Mouse (Mus musculus) R1 (cell line): ENCODE measurements around the gene Leng8.
A peak's percentile ranks its signal among the peaks of the same experiment; 100 is the strongest.

Experiments
- DNase-seq: peaks from one replicate; pipeline ENCODE4 v3.0.0-alpha.2; 2018; ENCODE audit warnings: low read depth, low spot score

Gene Leng8

DNA sequence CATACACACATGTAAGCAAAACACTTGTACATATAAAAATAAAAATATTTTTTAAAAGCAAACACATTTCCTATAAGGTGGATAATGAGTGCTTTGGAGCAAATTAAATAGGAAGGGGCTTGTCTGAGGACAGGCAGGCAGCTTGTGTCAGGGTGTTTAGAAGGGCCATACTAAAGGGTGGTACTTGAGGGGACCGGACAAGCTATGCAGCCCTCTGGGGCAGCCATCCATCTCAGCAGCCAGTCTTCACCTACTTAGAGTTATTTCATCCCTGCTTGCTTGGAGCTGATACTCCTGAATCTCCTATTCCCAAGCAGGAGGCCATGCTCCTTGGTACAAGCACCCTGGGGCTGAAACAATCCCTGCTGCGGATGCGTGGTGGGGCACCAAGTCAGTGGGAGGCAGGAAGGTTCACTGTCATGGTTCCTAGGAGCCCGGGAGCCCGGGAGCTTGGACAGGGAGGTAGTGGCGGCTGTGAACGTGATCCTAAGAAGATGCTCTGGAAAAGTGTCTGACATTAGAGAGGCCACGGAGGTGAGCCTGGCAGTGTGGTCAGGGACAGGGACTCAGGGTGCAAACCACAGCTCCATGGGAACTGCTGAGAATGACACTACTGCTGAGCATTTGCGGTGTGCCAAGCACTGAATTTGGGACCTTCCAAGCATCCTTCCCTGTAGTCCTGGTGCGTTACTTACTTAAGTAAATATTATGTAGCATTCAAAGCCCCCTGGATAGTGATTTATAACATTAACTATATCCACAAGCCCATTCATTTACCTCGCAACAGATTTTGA lies 9.7 kb upstream of the Leng8 start:
- no peak for DNase-seq

DNA sequence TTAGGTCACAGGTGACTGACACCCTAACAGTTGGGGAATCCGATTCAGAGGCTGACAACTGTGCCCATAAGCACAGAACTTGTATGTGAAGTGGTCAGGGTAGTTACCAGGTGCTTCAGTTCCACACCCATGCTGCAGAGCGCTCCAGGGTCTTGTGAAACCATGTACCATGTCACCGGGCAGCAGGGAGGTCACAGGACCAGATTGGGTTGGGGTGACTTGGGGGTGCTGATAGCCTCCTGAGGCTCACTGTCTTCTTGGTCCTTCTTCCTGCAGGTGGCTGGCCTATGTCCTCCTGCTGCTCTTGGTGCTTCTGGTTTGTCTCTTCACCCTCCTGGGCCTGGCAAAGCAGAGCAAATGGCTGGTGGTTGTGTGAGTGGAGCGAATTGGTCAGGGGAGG lies 8.9 kb upstream of the Leng8 start:
- no peak for DNase-seq

DNA sequence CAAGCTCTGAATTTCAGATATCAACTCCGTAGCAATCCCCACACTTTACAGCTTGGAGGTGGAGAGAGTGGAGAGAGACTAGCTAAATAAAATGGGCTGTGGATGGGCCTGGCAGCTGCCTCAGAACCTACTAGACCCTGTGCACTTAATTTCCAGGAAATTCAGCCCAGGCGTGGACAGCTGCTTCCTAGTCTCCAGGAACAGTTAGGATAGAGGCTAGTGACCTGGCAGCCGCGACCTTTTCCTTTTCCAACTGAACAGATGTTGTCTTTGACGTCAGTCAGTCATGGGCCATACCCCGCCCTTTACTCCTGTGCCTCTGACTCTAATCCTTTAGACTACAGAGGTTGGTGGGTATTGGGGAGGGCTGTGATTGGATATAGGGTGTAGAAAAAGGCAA lies 8.0 kb upstream of the Leng8 start:
- DNase-seq, result no peak

DNA sequence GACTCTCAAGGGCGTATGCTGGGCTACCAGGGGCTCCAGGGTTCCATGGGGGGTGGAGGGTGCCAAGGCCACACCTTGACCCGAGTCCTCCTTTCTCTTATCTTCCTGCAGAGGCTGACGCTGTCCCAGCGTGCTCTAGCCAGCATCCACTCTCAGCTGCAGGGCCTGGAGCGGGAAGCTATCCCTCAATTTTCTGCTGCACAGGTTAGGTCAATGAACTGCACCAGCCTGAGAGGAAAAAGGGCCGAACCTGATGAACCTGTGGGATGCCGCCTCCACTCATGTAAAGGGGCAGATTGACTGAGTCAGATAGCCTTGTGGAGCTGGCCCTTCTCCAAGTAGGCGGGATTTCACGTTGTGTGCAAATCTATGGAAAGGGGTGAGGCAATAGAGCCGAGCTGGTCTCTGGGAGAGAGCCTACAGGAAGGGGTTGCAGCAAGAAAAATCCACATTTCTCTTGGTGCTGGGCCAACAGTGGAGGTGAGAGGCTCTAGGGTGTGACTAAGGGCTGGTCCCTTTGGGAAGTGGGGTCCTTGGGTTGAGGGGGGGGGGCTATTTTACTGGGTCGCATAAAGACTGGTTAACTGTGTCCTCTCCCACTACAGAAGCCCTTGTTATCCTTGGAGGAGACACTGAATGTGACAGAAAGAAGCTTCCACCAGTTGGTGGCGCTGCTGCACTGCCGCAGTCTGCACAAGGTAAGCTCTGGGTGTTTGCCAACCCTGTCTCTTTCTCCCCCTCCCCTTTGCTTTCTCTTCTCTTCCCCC lies 6.0 kb upstream of the Leng8 start:
- peak; percentile 88 for DNase-seq

DNA sequence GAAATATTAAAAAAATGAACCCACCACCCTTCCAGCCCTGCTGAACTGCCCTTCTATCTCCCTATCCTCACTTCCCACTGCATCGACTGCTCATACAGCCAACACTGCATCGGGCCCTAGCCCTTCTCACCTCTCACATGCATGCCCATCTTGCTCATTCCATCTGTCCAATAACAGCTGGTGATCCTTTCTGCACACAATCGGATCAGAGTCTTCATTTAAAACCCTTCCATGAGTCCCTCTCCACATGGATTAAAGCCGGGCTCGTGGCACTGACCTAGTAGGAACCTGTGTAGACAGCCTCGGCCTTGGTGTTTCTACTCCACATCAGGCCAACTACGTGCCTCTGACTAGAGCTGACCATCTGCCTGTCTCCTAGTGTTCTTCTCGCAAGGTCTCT lies 4.9 kb upstream of the Leng8 start:
- no peak for DNase-seq

DNA sequence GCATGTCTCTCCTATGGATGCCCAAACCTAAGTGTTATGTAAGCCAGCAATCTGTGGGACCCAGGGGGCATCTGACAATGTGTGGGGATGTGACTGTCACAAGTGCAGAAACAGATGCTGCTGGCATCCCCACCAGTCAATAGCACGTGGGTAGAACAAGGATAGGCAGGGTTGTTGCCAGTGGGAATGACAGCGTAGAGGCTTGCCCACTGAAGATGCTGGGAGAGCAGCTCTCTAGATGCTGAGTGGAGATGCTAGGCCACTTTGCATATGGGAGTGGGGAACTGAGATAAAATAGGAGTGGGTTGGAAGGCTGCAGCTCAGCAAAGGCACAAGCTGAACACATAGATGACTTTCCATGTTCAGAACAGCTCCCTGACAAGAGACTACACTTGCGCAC lies 4.3 kb upstream of the Leng8 start:
- DNase-seq, result no peak

DNA sequence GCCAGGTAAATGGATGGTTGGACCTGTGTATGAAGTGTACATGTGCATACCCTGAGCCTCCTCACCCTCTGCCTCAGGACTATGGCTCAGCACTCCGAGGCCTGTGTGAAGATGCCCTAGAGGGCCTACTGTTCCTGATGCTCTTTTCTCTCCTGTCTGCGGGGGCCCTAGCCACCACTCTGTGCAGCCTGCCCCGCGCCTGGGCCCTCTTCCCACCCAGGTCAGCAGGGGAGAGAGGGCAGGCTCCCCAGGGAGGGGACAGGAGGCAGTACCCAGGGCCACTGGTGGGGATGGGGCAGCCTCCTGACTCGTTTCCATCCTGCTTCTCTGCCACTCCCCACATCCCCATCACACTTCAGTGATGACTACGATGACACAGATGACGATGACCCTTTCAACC lies 3.8 kb upstream of the Leng8 start:
- no peak for DNase-seq

DNA sequence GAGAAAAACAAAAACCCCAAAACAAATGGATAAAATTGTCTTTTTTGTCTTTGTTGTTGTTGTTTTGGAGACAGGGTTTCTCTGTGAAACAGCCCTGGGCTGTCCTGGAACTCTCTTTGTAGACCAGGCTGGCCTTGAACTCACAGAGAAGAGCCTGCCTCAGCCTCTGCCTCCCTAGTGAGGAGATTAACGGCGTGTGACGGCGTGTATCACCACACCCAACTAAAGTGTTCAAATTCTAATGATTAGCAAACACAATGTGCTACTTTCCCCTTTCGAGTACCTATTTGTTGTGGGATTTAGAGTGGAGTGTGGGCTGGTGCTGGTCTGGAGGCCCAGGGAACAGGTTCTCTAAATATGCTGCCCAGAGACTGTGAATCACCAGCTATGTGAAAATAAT lies 1.9 kb upstream of the Leng8 start:
- DNase-seq, result peak; percentile 53

DNA sequence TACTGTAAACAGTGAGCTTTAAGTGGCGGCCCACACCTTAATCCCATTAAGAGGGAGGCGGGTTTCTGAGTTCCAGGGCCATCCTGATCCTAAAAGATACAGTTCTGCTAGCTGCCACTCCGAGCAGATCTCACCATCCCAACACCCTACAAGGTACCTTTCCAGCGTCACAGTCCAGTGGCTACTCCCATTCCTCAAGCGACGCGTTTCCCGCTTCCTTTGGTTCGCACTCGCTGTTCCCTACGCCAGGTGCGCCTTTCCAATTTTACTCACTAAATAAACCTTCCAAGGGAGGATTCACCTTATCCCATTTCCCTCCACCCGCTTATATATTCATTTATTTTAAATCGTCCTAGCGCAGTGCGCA lies 452 bp upstream of the Leng8 start:
- no peak for DNase-seq

DNA sequence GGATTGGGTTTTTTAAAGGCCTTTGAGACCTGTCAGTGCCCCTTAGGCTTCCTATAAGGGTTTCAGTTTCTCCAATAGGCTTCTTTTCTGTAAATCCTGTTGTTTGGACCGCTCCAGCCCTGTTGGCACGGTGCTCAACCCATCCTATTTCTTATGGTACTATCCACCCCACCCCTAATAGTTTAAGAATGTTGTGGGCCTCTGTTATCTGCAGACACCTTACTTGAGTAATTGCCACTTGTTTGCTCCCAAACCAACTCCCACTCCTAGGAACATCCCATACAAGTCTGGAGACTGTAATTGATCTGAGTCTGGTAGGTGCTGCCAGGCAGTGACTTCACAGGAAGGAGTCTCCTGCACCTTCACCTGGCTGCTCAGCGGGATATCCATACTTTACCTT lies 907 bp downstream of the Leng8 start:
- DNase-seq, result no peak

DNA sequence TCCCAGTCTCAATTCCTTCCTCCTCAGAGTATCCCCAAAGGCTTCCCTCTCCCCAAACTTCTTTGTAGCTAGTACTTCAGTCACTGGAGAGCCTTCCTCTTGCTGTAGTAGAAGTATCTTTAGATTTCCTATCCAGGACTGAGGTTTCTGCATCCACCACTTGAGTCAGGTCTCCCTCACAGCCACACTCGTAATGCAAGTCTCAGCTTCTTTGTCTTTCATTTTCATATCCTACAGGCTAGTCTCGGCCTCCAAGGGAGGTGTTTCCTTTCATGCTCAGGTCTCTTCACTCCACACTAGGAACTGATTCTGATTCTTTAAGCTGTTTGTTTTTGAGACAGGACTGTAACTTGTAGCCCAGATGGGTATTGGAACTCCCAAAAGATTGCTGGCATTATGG lies 1.3 kb downstream of the Leng8 start:
- DNase-seq, result no peak

DNA sequence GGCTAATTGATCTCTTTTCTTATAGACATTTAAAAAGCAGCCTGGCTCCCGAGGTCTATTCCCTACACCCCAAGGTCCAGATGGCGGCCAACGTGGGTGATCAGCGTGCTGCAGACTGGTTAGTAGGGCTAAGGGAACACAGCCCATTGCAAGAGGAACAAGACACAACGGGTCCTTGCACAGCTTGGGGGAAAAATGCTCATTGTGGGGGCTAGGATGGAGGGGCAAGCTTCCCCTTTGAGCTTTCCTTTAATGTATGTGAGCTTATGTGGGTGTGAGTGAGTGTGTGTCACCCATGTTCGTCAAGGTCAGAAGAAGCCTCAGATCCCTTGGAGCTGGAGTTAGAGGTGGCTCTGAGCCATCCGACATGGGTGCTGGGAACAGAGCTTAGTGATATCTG lies 1.8 kb downstream of the Leng8 start:
- DNase-seq, result no peak

DNA sequence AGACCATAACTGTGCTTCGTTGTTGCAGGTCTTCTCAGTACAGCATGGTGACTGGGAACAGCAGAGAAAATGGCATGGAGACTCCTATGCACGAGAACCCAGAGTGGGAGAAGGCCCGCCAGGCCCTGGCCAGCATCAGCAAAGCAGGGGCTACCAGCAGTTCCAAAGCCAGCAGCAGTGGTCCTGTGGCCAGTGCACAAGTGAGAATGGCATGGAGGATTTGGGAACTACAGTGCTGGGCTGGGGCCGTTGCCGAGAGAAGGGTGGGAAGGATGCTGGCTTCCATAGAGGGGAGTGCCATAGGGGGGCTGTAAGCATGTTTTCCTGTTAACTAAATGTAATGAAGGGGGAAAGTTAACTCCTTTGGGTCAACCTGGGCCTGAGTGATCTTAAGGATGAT lies 2.6 kb downstream of the Leng8 start:
- no peak for DNase-seq

DNA sequence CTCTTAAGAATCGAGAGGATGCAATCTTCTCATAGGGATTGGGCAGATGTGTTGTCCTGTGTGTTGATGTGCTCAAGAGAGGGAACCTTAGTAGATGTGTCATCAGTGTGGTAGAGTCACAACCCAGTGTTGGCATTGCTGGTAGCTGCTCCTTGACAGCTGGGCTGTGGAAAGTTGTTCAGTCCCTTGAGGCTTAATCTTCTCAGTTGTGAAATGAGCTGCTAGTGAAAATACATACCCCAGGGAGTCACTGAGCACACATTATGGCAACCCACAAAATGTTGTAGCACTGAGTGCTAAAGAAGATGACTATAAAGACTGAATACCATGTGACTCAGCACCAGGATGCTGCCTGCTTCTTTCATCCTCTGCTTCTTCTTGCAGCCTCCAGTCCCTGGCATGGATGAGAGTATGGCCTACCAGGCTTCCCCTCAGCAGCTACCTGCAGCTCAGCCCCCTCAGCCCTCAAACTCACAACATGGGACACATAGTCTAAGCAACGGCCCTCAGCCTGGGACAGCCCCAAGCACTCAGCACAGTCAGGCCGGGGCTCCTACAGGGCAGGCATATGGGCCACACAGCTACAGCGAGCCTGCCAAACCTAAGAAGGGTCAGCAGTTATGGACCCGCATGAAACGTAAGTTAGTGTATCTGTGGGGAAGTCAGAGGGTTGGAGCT lies 4.9 kb downstream of the Leng8 start:
- no peak for DNase-seq

DNA sequence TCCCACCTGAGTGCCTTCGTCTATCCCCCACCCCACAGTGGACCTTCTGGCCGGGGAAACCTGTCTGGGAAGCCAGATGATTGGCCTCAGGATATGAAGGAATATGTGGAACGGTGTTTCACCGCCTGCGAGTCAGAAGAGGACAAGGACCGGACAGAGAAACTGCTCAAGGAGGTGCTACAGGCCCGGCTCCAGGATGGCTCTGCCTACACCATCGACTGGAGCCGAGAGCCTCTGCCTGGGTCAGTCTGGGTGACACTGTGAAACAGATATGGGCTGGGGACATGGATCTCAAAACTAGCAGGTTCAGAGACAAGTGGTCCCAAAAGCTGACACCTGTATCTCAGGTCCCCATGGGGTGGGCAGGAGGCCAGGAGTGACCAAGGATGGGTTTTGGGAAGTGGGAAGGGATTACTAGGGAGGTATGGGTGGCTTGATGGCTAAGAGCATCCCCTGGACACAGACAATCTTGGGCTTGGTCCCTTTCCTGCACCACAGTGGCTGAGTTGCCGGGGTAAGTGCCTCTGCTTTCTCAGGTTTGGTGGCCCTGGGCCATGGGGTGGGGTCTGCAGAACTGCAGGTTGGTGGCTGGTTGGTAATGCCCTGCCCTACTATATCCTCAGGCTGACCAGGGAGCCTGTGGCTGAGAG lies 6.1 kb downstream of the Leng8 start:
- DNase-seq, result no peak

DNA sequence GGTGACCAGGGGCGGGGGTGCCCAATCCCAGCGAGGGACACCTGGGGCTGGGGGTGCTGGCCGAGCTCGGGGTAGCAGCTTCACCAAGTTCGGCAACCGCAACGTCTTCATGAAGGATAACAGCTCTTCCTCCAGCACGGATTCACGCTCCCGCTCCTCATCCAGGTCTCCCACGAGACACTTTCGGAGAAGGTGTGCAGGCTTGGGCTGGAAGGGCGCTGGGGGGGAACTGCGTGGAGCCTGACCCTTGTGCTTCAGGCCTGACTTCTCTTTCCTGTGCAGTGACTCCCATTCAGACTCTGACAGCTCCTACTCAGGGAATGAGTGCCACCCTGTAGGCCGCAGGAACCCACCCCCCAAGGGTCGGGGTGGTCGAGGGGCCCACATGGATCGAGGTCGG lies 6.7 kb downstream of the Leng8 start:
- DNase-seq, result no peak

DNA sequence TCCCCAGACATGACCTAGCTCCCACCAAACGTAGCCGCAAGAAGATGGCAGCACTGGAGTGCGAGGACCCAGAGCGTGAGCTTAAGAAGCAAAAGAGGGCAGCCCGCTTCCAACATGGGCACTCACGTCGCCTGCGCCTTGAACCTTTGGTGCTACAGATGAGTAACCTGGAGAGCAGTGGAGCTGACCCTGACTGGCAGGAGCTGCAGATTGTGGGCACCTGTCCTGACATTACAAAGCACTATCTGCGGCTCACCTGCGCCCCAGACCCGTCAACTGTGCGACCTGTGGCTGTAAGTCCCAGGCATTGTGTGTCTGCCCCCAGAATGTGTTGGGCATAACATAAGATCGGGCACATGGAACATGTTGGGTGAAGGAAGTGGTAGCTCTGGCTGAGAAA lies 7.2 kb downstream of the Leng8 start:
- no peak for DNase-seq

DNA sequence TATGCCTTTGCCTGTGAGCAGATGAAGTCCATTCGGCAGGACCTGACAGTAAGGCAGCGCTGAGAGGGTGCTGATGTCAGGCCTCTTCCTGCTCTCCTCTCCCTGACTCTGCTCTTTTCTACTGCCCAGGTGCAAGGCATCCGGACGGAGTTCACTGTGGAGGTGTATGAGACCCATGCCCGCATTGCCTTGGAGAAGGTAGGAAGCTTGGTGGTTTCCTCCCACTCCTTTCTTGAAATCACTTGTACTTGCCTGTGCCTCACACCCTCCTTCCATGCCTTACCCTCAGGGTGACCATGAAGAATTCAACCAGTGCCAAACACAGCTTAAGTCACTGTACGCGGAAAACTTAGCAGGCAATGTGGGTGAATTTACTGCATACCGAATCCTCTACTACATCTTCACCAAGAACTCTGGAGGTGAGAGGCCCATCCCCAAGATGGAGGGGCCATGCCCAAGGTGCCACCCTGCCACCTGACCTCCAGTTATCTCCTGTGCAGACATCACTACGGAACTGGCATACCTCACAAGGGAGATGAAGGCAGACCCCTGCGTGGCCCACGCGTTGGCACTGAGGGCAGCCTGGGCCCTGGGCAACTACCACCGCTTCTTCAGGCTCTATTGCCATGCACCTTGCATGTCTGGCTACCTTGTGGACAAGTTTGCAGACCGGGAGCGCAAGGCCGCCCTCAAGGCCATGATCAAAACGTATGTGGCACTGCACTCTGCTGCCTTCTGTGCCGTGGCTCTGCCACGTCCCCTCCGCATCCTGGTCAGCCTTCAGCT lies 8.1 kb downstream of the Leng8 start:
- no peak for DNase-seq

DNA sequence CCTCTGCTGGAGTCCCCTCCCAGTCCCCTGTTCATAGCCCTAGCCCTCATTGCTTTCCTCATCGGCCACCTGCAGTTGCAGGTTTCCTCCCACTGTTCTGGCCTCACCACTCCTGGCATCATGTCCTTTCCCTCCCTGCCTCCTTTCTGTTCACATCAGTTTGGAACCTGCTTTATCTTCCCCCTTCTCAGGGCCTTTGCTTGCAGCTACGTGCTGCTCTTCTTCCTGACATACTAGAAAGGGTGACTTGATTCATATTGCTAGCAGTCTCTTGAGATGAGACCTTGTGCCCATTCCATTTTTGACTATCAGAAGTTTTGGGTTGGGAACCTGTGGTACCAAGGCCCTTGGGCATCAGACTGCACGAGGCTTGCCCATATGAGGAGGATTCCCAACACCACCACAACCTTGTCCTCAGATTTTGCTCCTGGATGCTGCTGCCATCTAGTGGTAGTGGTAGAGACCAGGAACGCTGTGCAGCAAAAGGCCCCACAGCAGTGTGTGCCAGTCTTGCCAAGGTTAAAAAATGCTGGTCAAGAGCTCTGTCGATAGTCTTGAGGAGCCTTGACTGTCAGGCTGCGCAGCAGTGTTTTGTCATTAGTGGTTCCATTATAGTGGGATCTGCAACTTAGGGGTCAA lies 8.8 kb downstream of the Leng8 start:
- peak; percentile 76 for DNase-seq

DNA sequence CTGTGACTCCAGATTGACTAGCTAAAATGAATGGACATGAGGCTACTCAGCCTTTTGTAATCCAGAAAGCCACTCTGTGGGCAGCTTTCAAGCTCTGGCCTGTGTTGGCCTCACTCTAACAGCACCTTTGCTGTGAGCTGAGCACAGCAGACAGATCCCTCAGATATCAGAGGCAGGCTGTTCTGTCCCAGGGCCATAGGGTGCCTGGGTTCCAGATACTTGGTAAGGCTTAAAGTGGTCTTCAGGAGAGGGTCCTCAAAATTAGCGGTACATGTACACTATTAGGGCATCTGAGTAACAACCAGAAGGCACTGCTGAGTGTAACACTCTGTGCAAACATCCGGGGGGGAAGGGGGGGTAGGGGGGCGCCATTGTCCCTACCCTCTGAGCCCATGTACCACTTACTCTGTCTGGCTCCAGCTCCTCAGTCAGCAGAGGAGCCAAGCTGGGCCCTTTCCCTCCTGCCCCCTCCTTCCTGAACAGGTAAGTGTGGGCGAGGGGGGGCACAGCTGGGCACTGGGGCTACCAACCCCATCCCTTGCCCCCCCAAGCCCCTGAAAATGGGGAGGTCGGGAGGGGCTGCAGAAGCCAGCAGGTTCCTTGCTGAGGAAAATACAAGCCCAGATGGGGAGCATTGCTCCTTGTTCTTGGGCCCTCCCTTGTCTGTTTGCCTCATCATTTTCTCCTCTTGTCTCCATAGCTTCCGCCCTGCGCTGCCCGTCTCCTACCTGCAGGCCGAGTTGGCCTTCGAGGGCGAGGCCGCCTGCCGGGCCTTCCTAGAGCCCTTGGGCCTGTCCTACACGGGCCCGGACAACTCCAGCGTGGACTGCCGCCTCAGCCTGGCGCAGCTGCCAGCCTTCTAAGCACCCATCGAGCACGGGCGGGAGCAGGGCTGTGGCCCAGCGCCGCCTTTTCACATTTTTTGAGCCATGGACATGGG lies 9.7 kb downstream of the Leng8 start:
- DNase-seq, result no peak
